Mouse (Mus musculus): ENCODE data around the gene Slc2a9.

- TF ChIP-seq CTCF (conservative IDR thresholded peaks at IDR 0.05; ENCODE audit: insufficient read depth, insufficient read length, low read depth, low read length) = peak; percentile 61
- no peak for TF ChIP-seq POLR2A (IDR thresholded peaks at IDR 0.05; ENCODE audit: low read depth, low read length)
These were observed 26.9 kb upstream of the Slc2a9 start for GRCm38 (mm10) chr5:38529724-38530428.

All from kidney, adult 2 months (tissue).